Mouse (Mus musculus): ENCODE measurements around the gene Xlr4c. TPM values are rescaled to one million over a fixed set of nuclear protein-coding genes. Genes with fewer than 3 reads are reported as not detected.
"Not testable (repeated sequence)": the region's sequence is repeated elsewhere in the genome, so short reads cannot be mapped to it uniquely, and the experiment has no call there.

Xlr4c gene
- polyA plus RNA-seq (2016; fragmentation: Nextera tagmentation; extraction: Ambion mirVana) = 0.27 TPM in 1 of 2 replicates, not detected in the other

DNA sequence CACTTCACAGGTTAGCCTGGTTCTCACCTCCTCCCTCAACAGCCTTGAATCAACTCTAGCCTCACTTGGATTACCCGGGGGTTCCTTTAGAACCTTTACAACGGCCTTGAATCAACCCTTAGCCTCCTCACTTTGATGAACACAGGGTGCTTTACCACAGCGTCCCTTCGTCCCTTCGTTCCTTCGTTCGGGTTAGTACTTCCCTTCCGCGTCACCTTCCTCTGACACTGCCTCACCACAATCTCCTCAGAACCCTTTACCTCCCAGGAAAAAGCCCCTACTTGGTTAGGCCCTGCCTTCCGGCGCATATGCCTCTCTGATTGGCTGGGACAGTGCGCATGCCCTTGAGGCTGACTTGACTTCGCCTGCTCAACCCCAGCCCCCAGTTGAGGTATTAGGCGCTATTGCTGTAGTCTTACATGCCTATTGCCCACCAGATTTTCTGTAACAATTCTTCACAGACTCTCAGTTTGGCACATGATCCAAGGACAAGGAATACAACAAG is at the start of gene Xlr4c:
Gene Xlr4c, minus strand, starts transcription at position 310 of the 505 bp plus-strand sequence.
- H3K4me1 ChIP-seq (replicated peaks); H3K27ac ChIP-seq; H3K27me3 ChIP-seq (ENCODE audit: insufficient read depth, poor library complexity, severe bottlenecking); H3K9me3 ChIP-seq; H3K36me3 ChIP-seq; DNase-seq (ENCODE audit: low spot score); H3K4me3 ChIP-seq: not testable (repeated sequence)
- WGBS = 88% methylated on average over 14 of the region's 14 CpGs

DNA sequence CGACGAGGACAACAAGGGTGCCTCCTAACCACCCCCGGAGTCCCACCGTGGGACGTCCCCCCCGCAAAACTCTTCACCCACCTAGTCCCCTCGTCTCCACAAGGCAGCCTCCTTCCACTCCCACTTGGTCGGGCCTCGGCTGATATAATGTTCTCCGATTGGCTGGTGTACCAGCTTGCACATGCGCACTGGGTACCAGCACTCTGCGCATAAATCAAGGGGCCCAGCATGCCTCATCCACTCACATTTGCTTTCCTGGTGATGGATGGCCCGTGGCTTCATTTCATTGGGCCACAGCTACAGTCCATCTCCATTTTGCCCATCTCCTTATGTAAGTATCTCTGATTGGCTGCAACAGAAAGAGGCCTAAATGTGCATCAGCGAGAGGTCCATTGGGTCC is 22.3 kb upstream of the Xlr4c start, which contains the start of gene Xlr3c:
Gene Xlr3c, minus strand, starts transcription at position 121 of the 400 bp plus-strand sequence.
- not testable (repeated sequence) for H3K9me3 ChIP-seq; H3K27ac ChIP-seq; H3K27me3 ChIP-seq (ENCODE audit: insufficient read depth, poor library complexity, severe bottlenecking); H3K36me3 ChIP-seq; DNase-seq (ENCODE audit: low spot score); H3K4me3 ChIP-seq; H3K4me1 ChIP-seq (replicated peaks)
- 88% methylated on average over 14 of the region's 14 CpGs for WGBS

DNA sequence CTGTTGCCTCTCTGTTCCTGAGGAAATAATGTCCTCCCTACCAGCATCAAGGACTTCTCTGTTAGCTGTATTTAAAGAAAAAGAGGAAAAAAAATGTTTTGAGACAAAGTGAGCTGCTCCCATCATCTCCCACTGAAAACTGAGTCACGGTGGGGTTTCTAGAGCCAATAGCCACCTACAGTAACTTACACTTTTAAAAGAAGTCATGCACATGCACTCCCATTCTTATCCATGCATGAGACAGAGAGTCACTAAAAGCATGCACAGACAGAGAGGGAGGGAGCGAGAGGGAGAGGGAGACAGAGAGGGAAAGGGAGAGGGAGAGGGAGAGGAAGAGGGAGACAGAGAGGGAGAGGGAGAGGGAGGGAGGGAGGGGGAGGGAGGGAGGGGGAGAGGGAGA is 19.5 kb upstream of the Xlr4c start:
- WGBS = 79% methylated on average over 1 of the region's 2 CpGs
- H3K9me3 ChIP-seq; H3K27me3 ChIP-seq (ENCODE audit: insufficient read depth, poor library complexity, severe bottlenecking); H3K27ac ChIP-seq; DNase-seq (ENCODE audit: low spot score); H3K4me3 ChIP-seq; H3K36me3 ChIP-seq; H3K4me1 ChIP-seq (replicated peaks): not testable (repeated sequence)

DNA sequence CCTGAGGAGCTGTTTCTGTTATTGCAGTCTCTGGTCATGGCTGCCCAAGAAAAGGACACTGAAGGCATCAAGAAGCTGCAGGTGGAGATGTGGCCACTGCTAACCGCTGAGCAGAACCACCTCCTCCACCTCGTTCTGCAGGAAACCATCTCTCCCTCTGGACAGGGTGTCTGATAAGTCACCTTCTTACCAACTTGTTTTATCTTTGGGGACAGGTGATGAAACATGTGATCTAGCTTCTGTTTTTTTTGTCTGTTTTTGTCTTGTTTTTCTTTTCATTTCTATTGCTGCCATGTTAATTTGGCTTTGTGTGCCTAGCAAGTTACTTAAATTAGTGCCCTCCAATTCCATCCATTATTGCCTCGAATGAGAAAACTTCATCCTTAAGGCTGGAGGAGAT is 13.6 kb downstream of the Xlr4c start:
- Histone ChIP-seq H3K36me3 (no peaks in the 10 kb centered on the region), H3K27me3 (ENCODE audit: insufficient read depth, poor library complexity, severe bottlenecking) (peaks cover 10% of the 10 kb centered on the region), H3K4me3 (peak overlapping the region; percentile 72), H3K27ac (peak overlapping the region; percentile 89), H3K9me3 (peaks cover 4% of the 10 kb centered on the region; the same call in 1 of the 2 replicates), H3K4me1 (replicated peaks) (0 out of 2 replicates have a peak, but pooled peaks cover 7% of the 10 kb centered on the region)
- 39% methylated on average over 3 of the region's 3 CpGs for WGBS
- no peak for DNase-seq (ENCODE audit: low spot score)

DNA sequence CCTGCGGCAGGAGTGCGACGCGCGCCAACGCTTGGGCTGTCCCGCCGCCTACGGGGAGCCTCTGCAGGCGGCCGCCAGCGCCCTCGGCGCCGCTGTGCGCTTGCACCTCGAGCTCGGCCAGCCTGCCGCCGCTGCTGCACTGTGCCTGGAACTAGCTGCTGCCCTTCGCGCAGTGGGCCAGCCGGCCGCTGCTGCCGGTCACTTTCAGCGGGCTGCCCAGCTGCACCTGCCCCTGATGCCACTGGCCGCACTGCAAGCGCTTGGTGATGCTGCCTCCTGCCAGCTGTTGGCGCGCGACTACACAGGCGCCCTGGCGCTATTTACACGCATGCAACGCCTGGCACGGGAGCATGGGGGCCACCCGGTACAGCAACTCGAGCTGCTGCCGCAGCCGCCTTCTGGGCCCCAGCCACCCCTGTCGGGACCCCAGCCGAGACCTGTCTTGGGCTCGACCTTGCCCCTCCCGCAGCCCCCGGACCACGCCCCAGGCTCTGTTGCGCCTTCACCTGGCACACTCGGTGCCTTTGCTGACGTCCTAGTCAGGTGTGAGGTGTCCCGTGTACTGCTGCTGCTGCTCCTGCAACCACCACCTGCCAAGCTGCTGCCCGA is 14.2 kb downstream of the Xlr4c start:
- DNase-seq (ENCODE audit: low spot score) = peak; percentile 36
- peaks cover 4% of the 10 kb centered on the region; the same call in 1 of the 2 replicates for H3K9me3 ChIP-seq
- no peaks in the 10 kb centered on the region for H3K36me3 ChIP-seq
- 0 out of 2 replicates have a peak, but pooled peaks cover 7% of the 10 kb centered on the region for H3K4me1 ChIP-seq (replicated peaks)
- H3K27ac ChIP-seq = peak overlapping the region; percentile 89
- H3K4me3 ChIP-seq = peak overlapping the region; percentile 72
- WGBS = 16% methylated on average over 51 of the region's 51 CpGs
- H3K27me3 ChIP-seq (ENCODE audit: insufficient read depth, poor library complexity, severe bottlenecking) = peaks cover 10% of the 10 kb centered on the region

DNA sequence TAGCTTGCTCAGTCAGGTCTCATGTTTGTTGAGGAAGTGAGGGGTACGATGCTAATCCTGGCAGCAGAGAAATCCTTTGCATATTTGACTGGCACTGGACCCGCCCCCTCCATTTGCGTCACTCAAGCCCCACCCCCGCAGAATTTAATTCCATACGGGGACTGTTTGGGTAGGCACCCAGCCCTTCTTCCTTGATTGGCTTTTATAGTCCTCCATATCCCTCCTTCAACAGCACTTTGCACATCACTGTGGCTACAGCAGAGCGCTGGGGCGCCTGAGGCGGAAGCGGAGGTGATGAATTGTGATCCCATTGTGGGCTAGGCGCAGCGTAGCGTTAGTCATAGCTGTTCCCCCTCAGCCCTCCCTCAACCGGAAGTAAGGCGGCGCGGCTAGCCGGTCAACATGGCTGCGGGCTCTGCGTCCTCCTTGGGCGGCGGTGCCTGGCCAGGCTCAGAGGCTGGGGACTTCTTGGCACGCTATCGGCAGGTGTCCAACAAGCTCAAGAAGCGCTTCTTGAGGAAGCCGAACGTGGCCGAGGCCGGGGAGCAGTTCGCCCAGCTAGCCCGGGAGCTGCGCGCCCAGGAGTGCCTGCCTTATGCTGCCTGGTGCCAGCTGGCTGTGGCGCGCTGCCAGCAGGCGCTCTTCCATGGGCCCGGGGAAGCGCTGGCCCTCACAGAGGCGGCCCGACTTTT is 14.9 kb downstream of the Xlr4c start, which contains the start of gene F8a:
Gene F8a, plus strand, starts transcription at position 378 of the 692 bp plus-strand sequence.
- Histone ChIP-seq H3K4me3 (peak within 1 kb of the TSS; percentile 72), H3K36me3 (no peaks in the 10 kb centered on the region), H3K4me1 (replicated peaks) (0 out of 2 replicates have a peak, but pooled peaks cover 7% of the 10 kb centered on the region), H3K9me3 (peaks cover 4% of the 10 kb centered on the region; the same call in 1 of the 2 replicates), H3K27me3 (ENCODE audit: insufficient read depth, poor library complexity, severe bottlenecking) (peaks cover 10% of the 10 kb centered on the region), H3K27ac (peak within 1 kb of the TSS; percentile 89)
- WGBS = 18% methylated on average over 39 of the region's 39 CpGs
- DNase-seq (ENCODE audit: low spot score) = peak; percentile 83

DNA sequence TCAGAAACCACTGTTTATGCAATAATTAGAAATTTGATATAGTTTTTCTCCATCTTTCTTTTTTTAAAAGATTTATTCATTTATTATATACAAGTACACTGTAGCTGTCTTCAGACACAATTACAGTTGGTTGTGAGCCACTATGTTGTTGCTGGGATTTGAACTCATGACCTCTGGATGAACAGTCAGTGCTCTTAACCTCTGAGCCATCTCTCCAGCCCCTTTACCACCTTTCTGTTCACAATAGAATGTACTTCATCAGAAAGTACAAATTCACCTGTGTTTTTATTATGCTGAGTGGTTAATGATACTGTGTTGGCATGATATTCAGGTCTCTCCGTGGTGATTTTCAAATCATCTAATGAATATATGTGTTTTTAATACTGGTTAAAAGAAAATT is 17.6 kb downstream of the Xlr4c start:
- Histone ChIP-seq H3K4me1 (replicated peaks) (0 out of 2 replicates have a peak, but pooled peaks cover 7% of the 10 kb centered on the region), H3K36me3 (no peaks in the 10 kb centered on the region), H3K27me3 (ENCODE audit: insufficient read depth, poor library complexity, severe bottlenecking) (peaks cover 10% of the 10 kb centered on the region), H3K27ac (no peak overlapping the region), H3K4me3 (no peak overlapping the region), H3K9me3 (peaks cover 4% of the 10 kb centered on the region; the same call in 1 of the 2 replicates)
- DNase-seq (ENCODE audit: low spot score) = no peak
- 61% methylated on average over 1 of the region's 1 CpGs for WGBS

DNA sequence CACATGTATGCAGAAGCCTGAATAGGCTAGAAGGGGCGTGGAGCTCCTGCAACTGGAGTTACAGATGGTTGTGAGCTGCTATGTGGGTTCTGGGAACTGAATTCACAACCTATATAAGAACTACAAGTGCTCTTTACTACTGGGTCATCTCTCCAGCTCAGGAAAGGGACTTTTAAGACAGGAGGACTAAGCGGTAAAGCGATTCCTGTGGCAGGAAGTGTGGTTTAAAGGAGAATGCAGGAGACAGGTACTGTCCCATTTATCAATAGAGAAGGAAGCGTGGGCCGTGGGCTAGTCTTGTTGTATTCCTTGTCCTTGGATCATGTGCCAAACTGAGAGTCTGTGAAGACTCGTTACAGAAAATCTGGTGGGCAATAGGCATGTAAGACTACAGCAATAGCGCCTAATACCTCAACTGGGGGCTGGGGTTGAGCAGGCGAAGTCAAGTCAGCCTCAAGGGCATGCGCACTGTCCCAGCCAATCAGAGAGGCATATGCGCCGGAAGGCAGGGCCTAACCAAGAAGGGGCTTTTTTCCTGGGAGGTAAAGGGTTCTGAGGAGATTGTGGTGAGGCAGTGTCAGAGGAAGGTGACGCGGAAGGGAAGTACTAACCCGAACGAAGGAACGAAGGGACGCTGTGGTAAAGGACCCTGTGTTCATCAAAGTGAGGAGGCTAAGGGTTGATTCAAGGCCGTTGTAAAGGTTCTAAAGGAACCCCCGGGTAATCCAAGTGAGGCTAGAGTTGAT is 28.9 kb downstream of the Xlr4c start, which contains the start of gene Xlr4b:
Gene Xlr4b, plus strand, starts transcription at position 515 of the 746 bp plus-strand sequence.
- not testable (repeated sequence) for DNase-seq (ENCODE audit: low spot score); H3K4me1 ChIP-seq (replicated peaks); H3K4me3 ChIP-seq; H3K9me3 ChIP-seq; H3K27me3 ChIP-seq (ENCODE audit: insufficient read depth, poor library complexity, severe bottlenecking); H3K27ac ChIP-seq; H3K36me3 ChIP-seq
- 83% methylated on average over 19 of the region's 19 CpGs for WGBS

DNA sequence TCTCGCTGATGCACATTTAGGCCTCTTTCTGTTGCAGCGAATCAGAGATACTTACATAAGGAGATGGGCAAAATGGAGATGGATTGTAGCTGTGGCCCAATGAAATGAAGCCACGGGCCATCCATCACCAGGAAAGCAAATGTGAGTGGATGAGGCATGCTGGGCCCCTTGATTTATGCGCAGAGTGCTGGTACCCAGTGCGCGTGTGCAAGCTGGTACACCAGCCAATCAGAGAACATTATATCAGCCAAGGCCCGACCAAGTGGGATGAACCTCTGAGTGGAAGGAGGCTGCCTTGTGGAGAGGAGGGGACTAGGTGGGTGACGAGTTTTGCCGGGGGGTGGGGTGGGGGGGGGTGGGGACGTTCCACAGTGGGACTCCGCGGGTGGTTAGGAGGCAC is 51.0 kb downstream of the Xlr4c start, which contains the start of gene Xlr3b:
Gene Xlr3b, plus strand, starts transcription at position 274 of the 400 bp plus-strand sequence.
- H3K36me3 ChIP-seq; H3K27me3 ChIP-seq (ENCODE audit: insufficient read depth, poor library complexity, severe bottlenecking); H3K27ac ChIP-seq; H3K4me1 ChIP-seq (replicated peaks); H3K9me3 ChIP-seq; H3K4me3 ChIP-seq; DNase-seq (ENCODE audit: low spot score): not testable (repeated sequence)
- WGBS = 78% methylated on average over 12 of the region's 12 CpGs

Other genes with a start within 250 kb of the Xlr4c start
- 0.09 and 0.11 TPM in 2 replicates for gene Pnma5, start 206.0 kb downstream of the Xlr4c start, polyA plus RNA-seq (2016; fragmentation: Nextera tagmentation; extraction: Ambion mirVana)
- 0.25 and 0.51 TPM in 2 replicates for gene Pnma3, start 178.3 kb downstream of the Xlr4c start, polyA plus RNA-seq (2016; fragmentation: Nextera tagmentation; extraction: Ambion mirVana)
- gene Xlr4a, start 160.7 kb downstream of the Xlr4c start, polyA plus RNA-seq (2016; fragmentation: Nextera tagmentation; extraction: Ambion mirVana) = 1.5 TPM in 1 of 2 replicates, not detected in the other
- gene Xlr3a, start 146.0 kb downstream of the Xlr4c start, polyA plus RNA-seq (2016; fragmentation: Nextera tagmentation; extraction: Ambion mirVana) = 2.1 and 2.7 TPM in 2 replicates
- gene Gm14685, start 126.1 kb downstream of the Xlr4c start, polyA plus RNA-seq (2016; fragmentation: Nextera tagmentation; extraction: Ambion mirVana) = 0.24 and 0.26 TPM in 2 replicates
- not detected in 2 replicates for gene Xlr5b, start 94.3 kb downstream of the Xlr4c start, polyA plus RNA-seq (2016; fragmentation: Nextera tagmentation; extraction: Ambion mirVana)
- gene DXBay18, start 93.7 kb downstream of the Xlr4c start, polyA plus RNA-seq (2016; fragmentation: Nextera tagmentation; extraction: Ambion mirVana) = not detected in 2 replicates
- not detected in 2 replicates for gene Spin2d, start 66.1 kb downstream of the Xlr4c start, polyA plus RNA-seq (2016; fragmentation: Nextera tagmentation; extraction: Ambion mirVana)
- 11.1 and 12.8 TPM in 2 replicates for gene Xlr3b, start 50.9 kb downstream of the Xlr4c start, polyA plus RNA-seq (2016; fragmentation: Nextera tagmentation; extraction: Ambion mirVana)
- 0.45 and 0.68 TPM in 2 replicates for gene Xlr4b, start 28.8 kb downstream of the Xlr4c start, polyA plus RNA-seq (2016; fragmentation: Nextera tagmentation; extraction: Ambion mirVana)
- gene F8a, start 14.8 kb downstream of the Xlr4c start, polyA plus RNA-seq (2016; fragmentation: Nextera tagmentation; extraction: Ambion mirVana) = 14.1 and 19.8 TPM in 2 replicates
- gene Xlr3c, start 22.3 kb upstream of the Xlr4c start, polyA plus RNA-seq (2016; fragmentation: Nextera tagmentation; extraction: Ambion mirVana) = 0.20 and 0.30 TPM in 2 replicates
- not detected in 2 replicates for gene Xlr5a, start 49.8 kb upstream of the Xlr4c start, polyA plus RNA-seq (2016; fragmentation: Nextera tagmentation; extraction: Ambion mirVana)
- gene Xlr5c, start 49.8 kb upstream of the Xlr4c start, polyA plus RNA-seq (2016; fragmentation: Nextera tagmentation; extraction: Ambion mirVana) = not detected in 2 replicates
- gene Gm45015, start 93.7 kb upstream of the Xlr4c start, polyA plus RNA-seq (2016; fragmentation: Nextera tagmentation; extraction: Ambion mirVana) = not detected in 2 replicates
- gene Zfp275, start 99.5 kb upstream of the Xlr4c start, polyA plus RNA-seq (2016; fragmentation: Nextera tagmentation; extraction: Ambion mirVana) = 12.6 and 13.4 TPM in 2 replicates
- gene Gm18336, start 155.6 kb upstream of the Xlr4c start, polyA plus RNA-seq (2016; fragmentation: Nextera tagmentation; extraction: Ambion mirVana) = not detected in 2 replicates
- gene Zfp92, start 168.0 kb upstream of the Xlr4c start, polyA plus RNA-seq (2016; fragmentation: Nextera tagmentation; extraction: Ambion mirVana) = 0.10 and 0.17 TPM in 2 replicates
- gene Trex2, start 192.2 kb upstream of the Xlr4c start, polyA plus RNA-seq (2016; fragmentation: Nextera tagmentation; extraction: Ambion mirVana) = 0.16 TPM in 1 of 2 replicates, not detected in the other
- 79.7 and 81.4 TPM in 2 replicates for gene Haus7, start 215.9 kb upstream of the Xlr4c start, polyA plus RNA-seq (2016; fragmentation: Nextera tagmentation; extraction: Ambion mirVana)
- 17.0 and 24.3 TPM in 2 replicates for gene Bgn, start 240.5 kb upstream of the Xlr4c start, polyA plus RNA-seq (2016; fragmentation: Nextera tagmentation; extraction: Ambion mirVana)